Mouse (Mus musculus): Measurements from ENCODE around the gene Efcc1. TPM values are rescaled to one million over a fixed set of nuclear protein-coding genes. Genes with fewer than 3 reads are reported as not detected.

Efcc1 gene
- polyA plus RNA-seq, 1 experiment, result 0.46 TPM

- H3K9me3 ChIP-seq (replicated peaks; ENCODE audit: control insufficient read depth, insufficient read depth, low read length, poor library complexity, severe bottlenecking), result no peaks in the 10 kb centered on the region
- H3K9ac ChIP-seq (ENCODE audit: low read depth, poor library complexity, severe bottlenecking), result no peak overlapping the region
- H3K4me3 ChIP-seq (ENCODE audit: low read depth, low read length), result no peak overlapping the region
- no peaks in the 10 kb centered on the region for H3K36me3 ChIP-seq (ENCODE audit: control insufficient read depth, insufficient read depth, low read length, poor library complexity, severe bottlenecking)
- 0 out of 2 replicates have a peak overlapping the region, but pooled peaks have one; percentile 12 for H3K27ac ChIP-seq (ENCODE audit: insufficient read depth, low read length)
- TF ChIP-seq CTCF (IDR thresholded peaks at IDR 0.05; ENCODE audit: low read depth, low read length) (no peak), EP300 (IDR thresholded peaks at IDR 0.05; ENCODE audit: insufficient read depth, low read depth, low read length) (no peak), POLR2A (IDR thresholded peaks at IDR 0.05; ENCODE audit: insufficient read depth, low read length) (no peak)
- H3K27me3 ChIP-seq (ENCODE audit: control insufficient read depth, insufficient read depth, low read length, poor library complexity, severe bottlenecking), result no peaks in the 10 kb centered on the region
- peaks cover 3% of the 10 kb centered on the region for H3K4me1 ChIP-seq (ENCODE audit: control insufficient read depth, insufficient read depth, low read length)
Measured at GRCm38 (mm10) chr6:87796251-87796880, 65.7 kb downstream of the Efcc1 start.

DNA sequence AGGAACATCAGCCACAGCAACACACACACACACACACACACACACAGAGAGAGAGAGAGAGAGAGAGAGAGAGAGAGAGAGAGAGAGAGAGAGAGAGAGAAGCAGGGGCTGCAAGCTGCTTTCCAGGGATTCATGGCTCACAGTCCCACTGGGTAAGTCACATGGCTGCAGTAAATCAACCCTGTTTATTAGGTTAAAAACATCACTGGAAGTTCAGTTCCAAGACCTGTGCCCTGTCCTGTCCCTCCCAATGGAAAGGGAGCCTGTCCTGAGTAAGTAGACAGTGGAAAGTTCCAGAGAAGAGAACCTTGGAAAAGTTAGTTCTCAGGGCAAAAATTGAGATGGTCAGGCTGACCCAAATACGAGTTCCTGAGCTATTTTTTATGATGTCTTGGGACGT is 66.7 kb downstream of the Efcc1 start:
- H3K4me1 ChIP-seq (ENCODE audit: control insufficient read depth, insufficient read depth, low read length), result peaks cover 3% of the 10 kb centered on the region
- H3K36me3 ChIP-seq (ENCODE audit: control insufficient read depth, insufficient read depth, low read length, poor library complexity, severe bottlenecking), result no peaks in the 10 kb centered on the region
- no peak overlapping the region for H3K27ac ChIP-seq (ENCODE audit: insufficient read depth, low read length)
- no peak for TF ChIP-seq CTCF (IDR thresholded peaks at IDR 0.05; ENCODE audit: low read depth, low read length)
- TF ChIP-seq EP300 (IDR thresholded peaks at IDR 0.05; ENCODE audit: insufficient read depth, low read depth, low read length), result no peak
- no peak for TF ChIP-seq POLR2A (IDR thresholded peaks at IDR 0.05; ENCODE audit: insufficient read depth, low read length)
- H3K9ac ChIP-seq (ENCODE audit: low read depth, poor library complexity, severe bottlenecking), result no peak overlapping the region
- H3K4me3 ChIP-seq (ENCODE audit: low read depth, low read length), result no peak overlapping the region
- no peaks in the 10 kb centered on the region for H3K27me3 ChIP-seq (ENCODE audit: control insufficient read depth, insufficient read depth, low read length, poor library complexity, severe bottlenecking)
- H3K9me3 ChIP-seq (replicated peaks; ENCODE audit: control insufficient read depth, insufficient read depth, low read length, poor library complexity, severe bottlenecking), result no peaks in the 10 kb centered on the region

- Histone ChIP-seq H3K9me3 (replicated peaks; ENCODE audit: control insufficient read depth, insufficient read depth, low read length, poor library complexity, severe bottlenecking) (no peaks in the 10 kb centered on the region), H3K4me1 (ENCODE audit: control insufficient read depth, insufficient read depth, low read length) (peaks cover 3% of the 10 kb centered on the region), H3K9ac (ENCODE audit: low read depth, poor library complexity, severe bottlenecking) (no peak overlapping the region), H3K4me3 (ENCODE audit: low read depth, low read length) (no peak overlapping the region), H3K27ac (ENCODE audit: insufficient read depth, low read length) (no peak overlapping the region), H3K36me3 (ENCODE audit: control insufficient read depth, insufficient read depth, low read length, poor library complexity, severe bottlenecking) (no peaks in the 10 kb centered on the region), H3K27me3 (ENCODE audit: control insufficient read depth, insufficient read depth, low read length, poor library complexity, severe bottlenecking) (no peaks in the 10 kb centered on the region)
- TF ChIP-seq POLR2A (IDR thresholded peaks at IDR 0.05; ENCODE audit: insufficient read depth, low read length) (no peak), EP300 (IDR thresholded peaks at IDR 0.05; ENCODE audit: insufficient read depth, low read depth, low read length) (no peak), CTCF (IDR thresholded peaks at IDR 0.05; ENCODE audit: low read depth, low read length) (no peak)
Measured at GRCm38 (mm10) chr6:87799576-87799975, 68.9 kb downstream of the Efcc1 start.

- no peak overlapping the region for H3K9ac ChIP-seq (ENCODE audit: low read depth, poor library complexity, severe bottlenecking)
- TF ChIP-seq POLR2A (IDR thresholded peaks at IDR 0.05; ENCODE audit: insufficient read depth, low read length), result no peak
- H3K4me3 ChIP-seq (ENCODE audit: low read depth, low read length), result no peak overlapping the region
- H3K27ac ChIP-seq (ENCODE audit: insufficient read depth, low read length), result no peak overlapping the region
- H3K27me3 ChIP-seq (ENCODE audit: control insufficient read depth, insufficient read depth, low read length, poor library complexity, severe bottlenecking), result no peaks in the 10 kb centered on the region
- no peaks in the 10 kb centered on the region for H3K4me1 ChIP-seq (ENCODE audit: control insufficient read depth, insufficient read depth, low read length)
- no peaks in the 10 kb centered on the region for H3K36me3 ChIP-seq (ENCODE audit: control insufficient read depth, insufficient read depth, low read length, poor library complexity, severe bottlenecking)
- no peaks in the 10 kb centered on the region for H3K9me3 ChIP-seq (replicated peaks; ENCODE audit: control insufficient read depth, insufficient read depth, low read length, poor library complexity, severe bottlenecking)
Measured at GRCm38 (mm10) chr6:87802462-87802861, 71.8 kb downstream of the Efcc1 start.

GRCm38 (mm10) chr6:87804036-87804435 is 73.4 kb downstream of the Efcc1 start:
- no peak overlapping the region for H3K27ac ChIP-seq (ENCODE audit: insufficient read depth, low read length)
- H3K9me3 ChIP-seq (replicated peaks; ENCODE audit: control insufficient read depth, insufficient read depth, low read length, poor library complexity, severe bottlenecking), result no peaks in the 10 kb centered on the region
- H3K9ac ChIP-seq (ENCODE audit: low read depth, poor library complexity, severe bottlenecking), result no peak overlapping the region
- H3K36me3 ChIP-seq (ENCODE audit: control insufficient read depth, insufficient read depth, low read length, poor library complexity, severe bottlenecking), result no peaks in the 10 kb centered on the region
- no peak overlapping the region for H3K4me3 ChIP-seq (ENCODE audit: low read depth, low read length)
- no peaks in the 10 kb centered on the region for H3K4me1 ChIP-seq (ENCODE audit: control insufficient read depth, insufficient read depth, low read length)
- TF ChIP-seq POLR2A (IDR thresholded peaks at IDR 0.05; ENCODE audit: insufficient read depth, low read length), result no peak
- no peaks in the 10 kb centered on the region for H3K27me3 ChIP-seq (ENCODE audit: control insufficient read depth, insufficient read depth, low read length, poor library complexity, severe bottlenecking)

DNA sequence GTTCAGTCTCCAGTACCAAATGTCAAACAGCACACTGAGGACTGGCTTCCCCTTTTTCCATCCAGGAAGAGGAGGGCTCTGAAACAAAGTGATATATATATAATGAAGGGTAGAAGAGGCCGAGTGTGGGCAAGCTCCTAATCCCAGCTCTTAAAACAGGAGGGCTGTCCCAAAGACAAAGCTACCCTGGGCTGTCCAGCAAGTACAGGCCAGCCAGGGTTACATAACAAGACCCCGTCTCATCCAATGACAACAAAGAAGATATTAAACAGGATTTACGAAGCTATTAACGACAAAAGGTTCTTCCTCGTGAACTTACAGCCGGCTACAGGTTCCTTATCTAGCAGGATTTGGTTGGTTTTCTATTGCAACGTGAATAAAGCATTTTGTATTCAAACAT is 74.2 kb downstream of the Efcc1 start:
- Histone ChIP-seq H3K36me3 (ENCODE audit: control insufficient read depth, insufficient read depth, low read length, poor library complexity, severe bottlenecking) (no peaks in the 10 kb centered on the region), H3K9me3 (replicated peaks; ENCODE audit: control insufficient read depth, insufficient read depth, low read length, poor library complexity, severe bottlenecking) (no peaks in the 10 kb centered on the region), H3K4me3 (ENCODE audit: low read depth, low read length) (no peak overlapping the region), H3K27ac (ENCODE audit: insufficient read depth, low read length) (no peak overlapping the region), H3K9ac (ENCODE audit: low read depth, poor library complexity, severe bottlenecking) (no peak overlapping the region), H3K27me3 (ENCODE audit: control insufficient read depth, insufficient read depth, low read length, poor library complexity, severe bottlenecking) (no peaks in the 10 kb centered on the region), H3K4me1 (ENCODE audit: control insufficient read depth, insufficient read depth, low read length) (no peaks in the 10 kb centered on the region)
- TF ChIP-seq POLR2A (IDR thresholded peaks at IDR 0.05; ENCODE audit: insufficient read depth, low read length) (no peak), EP300 (IDR thresholded peaks at IDR 0.05; ENCODE audit: insufficient read depth, low read depth, low read length) (no peak), CTCF (IDR thresholded peaks at IDR 0.05; ENCODE audit: low read depth, low read length) (no peak)
